Mouse (Mus musculus): Measurements from ENCODE around the gene Glipr2. TPM values are rescaled to one million over a fixed set of nuclear protein-coding genes. Genes with fewer than 3 reads are reported as not detected.

Gene Glipr2
- total and polyA plus RNA-seq, 2 experiments from 2014 or later: 21.0 to 27.8 TPM

GRCm38 (mm10) chr4:43959523-43960179 lies 2.5 kb downstream of the Glipr2 start:
- WGBS: 68% methylated on average over 9 of the region's 9 CpGs
- H3K4me1 ChIP-seq (ENCODE audit: insufficient read depth, low read length): peaks cover 11% of the 10 kb centered on the region
- DNase-seq (ENCODE audit: low spot score): no peak

GRCm38 (mm10) chr4:43960207-43960606 lies 3.0 kb downstream of the Glipr2 start:
- Histone ChIP-seq H3K36me3 (ENCODE audit: insufficient read depth, low read length) (no peaks in the 10 kb centered on the region), H3K27me3 (ENCODE audit: insufficient read depth, low read length) (no peaks in the 10 kb centered on the region), H3K9ac (replicated peaks; ENCODE audit: low read length) (no peak overlapping the region), H3K4me1 (ENCODE audit: insufficient read depth, low read length) (peaks cover 11% of the 10 kb centered on the region), H3K9me3 (ENCODE audit: low read length) (no peaks in the 10 kb centered on the region), H3K27ac (no peak overlapping the region), H3K4me3 (ENCODE audit: low read length) (no peak overlapping the region), H3K4me2 (ENCODE audit: low read depth, low read length) (no peak overlapping the region)
- no peak for TF ChIP-seq CTCF (IDR thresholded peaks at IDR 0.05; ENCODE audit: low read depth)
- DNase-seq (ENCODE audit: low spot score) (no peak), ATAC-seq (no peak)
- 90% methylated on average over 6 of the region's 6 CpGs for WGBS

More at GRCm38 (mm10) chr4:43959523-43960179, 2.5 kb downstream of the Glipr2 start:
- ATAC-seq: no peak
- Histone ChIP-seq H3K27ac (no peak overlapping the region), H3K9ac (replicated peaks; ENCODE audit: low read length) (no peak overlapping the region), H3K4me2 (ENCODE audit: low read depth, low read length) (no peak overlapping the region; the same call in 1 of the 2 replicates), H3K4me3 (ENCODE audit: low read length) (no peak overlapping the region), H3K9me3 (ENCODE audit: low read length) (no peaks in the 10 kb centered on the region), H3K27me3 (ENCODE audit: insufficient read depth, low read length) (no peaks in the 10 kb centered on the region), H3K36me3 (ENCODE audit: insufficient read depth, low read length) (no peaks in the 10 kb centered on the region)
- TF ChIP-seq CTCF (IDR thresholded peaks at IDR 0.05; ENCODE audit: low read depth): no peak

DNA sequence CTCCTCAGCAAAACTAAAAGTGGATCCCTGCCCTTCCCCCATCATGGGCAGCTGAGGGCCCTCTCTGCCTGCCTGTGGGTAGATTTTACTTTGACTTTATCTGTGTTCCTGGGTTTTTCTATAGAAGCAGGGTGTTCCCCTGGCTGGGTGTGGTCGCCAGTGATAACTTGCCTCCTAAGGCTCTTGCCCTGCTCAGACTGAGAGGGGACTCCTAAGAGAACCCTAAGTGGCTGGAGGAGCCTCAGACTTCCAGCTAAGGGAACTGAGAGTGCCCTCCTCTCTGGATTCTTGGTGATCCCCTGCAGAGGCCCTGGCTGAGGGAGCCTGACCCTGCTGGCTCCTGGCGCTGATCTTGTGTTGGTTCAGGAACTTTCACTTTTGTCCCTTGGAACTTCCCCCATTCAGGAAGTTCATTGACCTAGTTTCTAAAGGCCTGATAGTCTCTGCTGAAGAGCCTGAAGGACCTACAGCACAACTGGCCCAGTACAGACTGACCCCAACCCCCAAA lies 7.2 kb downstream of the Glipr2 start:
- ATAC-seq: no peak
- H3K4me2 ChIP-seq (ENCODE audit: low read depth, low read length): no peak overlapping the region
- H3K4me1 ChIP-seq (ENCODE audit: insufficient read depth, low read length): peaks cover 3% of the 10 kb centered on the region; the same call in 1 of the 2 replicates
- DNase-seq (ENCODE audit: low spot score): no peak
- no peak overlapping the region for H3K27ac ChIP-seq
- WGBS: 45% methylated on average over 2 of the region's 2 CpGs
- H3K9me3 ChIP-seq (ENCODE audit: low read length): no peaks in the 10 kb centered on the region
- H3K27me3 ChIP-seq (ENCODE audit: insufficient read depth, low read length): no peaks in the 10 kb centered on the region
- TF ChIP-seq CTCF (IDR thresholded peaks at IDR 0.05; ENCODE audit: low read depth): no peak
- H3K4me3 ChIP-seq (ENCODE audit: low read length): no peak overlapping the region
- no peaks in the 10 kb centered on the region for H3K36me3 ChIP-seq (ENCODE audit: insufficient read depth, low read length)
- H3K9ac ChIP-seq (replicated peaks; ENCODE audit: low read length): no peak overlapping the region

DNA sequence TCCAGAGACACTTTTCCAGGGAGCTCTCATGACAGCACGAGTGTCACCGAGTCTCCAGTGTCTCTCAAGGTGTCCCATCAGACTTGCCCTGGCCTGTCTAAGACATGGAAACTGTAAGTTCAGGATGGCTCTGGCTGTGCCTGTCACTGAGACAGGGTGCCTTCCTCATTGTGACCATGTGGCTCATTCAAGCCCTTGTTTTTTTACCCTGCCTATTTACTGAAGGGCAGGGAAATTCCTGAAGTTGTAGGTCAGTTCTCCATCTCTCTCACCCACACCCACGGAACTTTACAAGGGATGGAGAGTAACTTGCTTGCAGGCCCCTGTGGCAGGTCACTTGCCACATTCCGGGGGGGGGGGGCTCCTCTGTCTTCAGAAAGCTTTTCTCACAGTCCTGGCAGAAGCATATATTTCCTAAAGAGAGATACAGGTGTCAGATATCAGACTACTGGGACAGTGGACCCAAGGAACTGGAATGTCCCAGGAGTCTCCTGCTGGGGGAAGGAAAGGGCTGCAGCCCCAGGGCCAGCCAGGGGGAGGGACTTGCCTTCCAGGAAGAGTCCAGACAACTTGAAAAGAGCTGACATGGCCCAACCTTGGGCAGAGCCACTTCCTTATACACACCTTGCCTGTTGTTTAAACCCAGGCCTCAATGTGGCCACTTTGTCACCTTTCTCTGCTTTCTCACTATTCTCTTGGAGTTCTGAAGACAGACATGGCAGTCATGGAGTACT lies 7.9 kb downstream of the Glipr2 start:
- 59% methylated on average over 4 of the region's 4 CpGs for WGBS

GRCm38 (mm10) chr4:43965856-43966535 lies 8.8 kb downstream of the Glipr2 start:
- H3K9me3 ChIP-seq (ENCODE audit: low read length): no peaks in the 10 kb centered on the region
- no peak for ATAC-seq
- H3K4me2 ChIP-seq (ENCODE audit: low read depth, low read length): no peak overlapping the region
- no peak for TF ChIP-seq CTCF (IDR thresholded peaks at IDR 0.05; ENCODE audit: low read depth)
- no peak overlapping the region for H3K9ac ChIP-seq (replicated peaks; ENCODE audit: low read length)
- H3K36me3 ChIP-seq (ENCODE audit: insufficient read depth, low read length): no peaks in the 10 kb centered on the region
- H3K27ac ChIP-seq: no peak overlapping the region
- H3K4me3 ChIP-seq (ENCODE audit: low read length): no peak overlapping the region
- 85% methylated on average over 7 of the region's 7 CpGs for WGBS
- peaks cover 4% of the 10 kb centered on the region; the same call in 1 of the 2 replicates for H3K4me1 ChIP-seq (ENCODE audit: insufficient read depth, low read length)
- no peak for DNase-seq (ENCODE audit: low spot score)
- H3K27me3 ChIP-seq (ENCODE audit: insufficient read depth, low read length): no peaks in the 10 kb centered on the region

More for the DNA sequence above, 7.9 kb downstream of the Glipr2 start:
- H3K4me1 ChIP-seq (ENCODE audit: insufficient read depth, low read length): peaks cover 4% of the 10 kb centered on the region; the same call in 1 of the 2 replicates
- no peaks in the 10 kb centered on the region for H3K27me3 ChIP-seq (ENCODE audit: insufficient read depth, low read length)
- no peak for TF ChIP-seq CTCF (IDR thresholded peaks at IDR 0.05; ENCODE audit: low read depth)
- ATAC-seq (no peak), DNase-seq (ENCODE audit: low spot score) (no peak)
- no peak overlapping the region for H3K4me2 ChIP-seq (ENCODE audit: low read depth, low read length)
- no peaks in the 10 kb centered on the region for H3K36me3 ChIP-seq (ENCODE audit: insufficient read depth, low read length)
- no peaks in the 10 kb centered on the region for H3K9me3 ChIP-seq (ENCODE audit: low read length)
- no peak overlapping the region for H3K9ac ChIP-seq (replicated peaks; ENCODE audit: low read length)
- no peak overlapping the region for H3K4me3 ChIP-seq (ENCODE audit: low read length)
- H3K27ac ChIP-seq: no peak overlapping the region

DNA sequence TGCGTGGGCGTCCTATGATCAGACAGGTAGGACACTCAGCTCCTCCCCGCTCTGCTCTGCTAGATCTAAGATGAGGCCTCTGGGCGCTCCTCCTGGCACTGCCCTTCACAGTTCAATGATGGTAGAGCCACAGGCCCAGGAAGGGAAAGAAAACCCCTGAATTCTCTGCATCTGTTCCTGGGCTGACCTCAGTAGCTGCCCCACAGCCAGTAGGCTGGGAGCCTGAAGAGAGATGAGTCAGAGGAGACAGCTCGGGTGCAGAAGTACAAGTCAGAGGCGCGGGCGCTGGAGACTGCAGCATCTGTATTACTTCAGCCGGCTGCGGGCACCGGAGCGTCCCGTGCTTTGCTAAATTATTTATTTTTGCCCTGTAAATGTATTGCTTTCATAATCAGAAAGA lies 11.4 kb downstream of the Glipr2 start:
- DNase-seq (ENCODE audit: low spot score): no peak
- no peak overlapping the region for H3K9ac ChIP-seq (replicated peaks; ENCODE audit: low read length)

More for the DNA sequence above, 11.4 kb downstream of the Glipr2 start:
- 60% methylated on average over 13 of the region's 13 CpGs for WGBS
- Histone ChIP-seq H3K4me1 (ENCODE audit: insufficient read depth, low read length) (peaks cover 4% of the 10 kb centered on the region; the same call in 1 of the 2 replicates), H3K9me3 (ENCODE audit: low read length) (no peaks in the 10 kb centered on the region), H3K36me3 (ENCODE audit: insufficient read depth, low read length) (no peaks in the 10 kb centered on the region), H3K4me3 (ENCODE audit: low read length) (no peak overlapping the region), H3K4me2 (ENCODE audit: low read depth, low read length) (no peak overlapping the region), H3K27ac (no peak overlapping the region), H3K27me3 (ENCODE audit: insufficient read depth, low read length) (no peaks in the 10 kb centered on the region)
- ATAC-seq: no peak
- no peak for TF ChIP-seq CTCF (IDR thresholded peaks at IDR 0.05; ENCODE audit: low read depth)

All from hindbrain, postnatal 0 days (tissue).